Mouse (Mus musculus) layer of hippocampus, adult 18-20 months (tissue): Measurements from ENCODE around the gene Coro2a. TPM values are rescaled to one million over a fixed set of nuclear protein-coding genes. Genes with fewer than 3 reads are reported as not detected.
"Not testable (repeated sequence)": the region's sequence is repeated elsewhere in the genome, so short reads cannot be mapped to it uniquely, and the experiment has no call there.

Experiments used
- DNase-seq, 2 experiments: peaks; one replicate each; pipeline ENCODE4 v3.0.0; 2022; ENCODE audit warnings: low spot score in 2 of 2
- total RNA-seq, 2 experiments: library from RNA; stranded (reverse); gene quantifications; 2 replicates each; pipeline ENCODE4 v1.2.3; 2021

Gene Coro2a
- total RNA-seq, 2 experiments from 2014 or later = 14.9 to 16.3 TPM

DNA sequence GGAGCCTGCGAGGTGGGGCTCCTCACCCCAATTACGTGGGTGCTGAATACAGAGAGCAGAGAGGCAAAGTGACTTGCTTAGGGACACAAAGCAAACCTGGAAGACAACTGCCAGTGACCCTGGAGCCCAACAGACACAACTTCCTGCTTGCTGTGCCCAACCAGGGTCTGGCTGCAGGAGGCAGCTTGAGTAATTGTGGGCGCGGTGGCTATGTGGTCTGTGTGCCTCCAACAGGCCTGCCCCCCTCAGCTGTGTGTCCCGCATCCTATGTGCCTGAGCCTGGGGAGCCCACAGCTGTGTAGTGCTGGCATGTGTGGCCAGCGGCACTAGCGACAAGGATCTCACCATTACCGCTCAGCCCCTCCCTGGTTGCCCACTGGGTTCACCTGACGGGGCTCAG lies 12.6 kb upstream of the Coro2a start:
- no peak for DNase-seq

DNA sequence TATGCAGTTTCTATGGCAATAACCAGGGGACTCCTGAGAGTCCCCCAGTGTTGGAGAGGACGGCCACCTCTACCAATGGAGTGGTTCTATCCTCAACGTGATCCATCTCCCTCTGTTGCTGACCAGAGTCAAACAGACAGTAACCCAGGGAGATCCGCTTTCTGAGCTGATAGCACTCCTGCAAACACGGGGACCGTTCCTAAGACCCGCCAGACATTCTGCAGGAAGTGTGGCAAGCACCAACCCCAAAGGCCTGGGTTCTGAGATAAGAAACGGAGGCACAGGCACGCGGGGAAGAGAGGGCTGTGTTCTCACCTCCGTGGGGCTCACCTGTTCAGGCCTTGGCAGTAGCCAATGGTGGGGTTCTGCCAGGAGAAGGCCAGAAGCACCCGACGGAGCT lies 11.6 kb upstream of the Coro2a start:
- no peak for DNase-seq

DNA sequence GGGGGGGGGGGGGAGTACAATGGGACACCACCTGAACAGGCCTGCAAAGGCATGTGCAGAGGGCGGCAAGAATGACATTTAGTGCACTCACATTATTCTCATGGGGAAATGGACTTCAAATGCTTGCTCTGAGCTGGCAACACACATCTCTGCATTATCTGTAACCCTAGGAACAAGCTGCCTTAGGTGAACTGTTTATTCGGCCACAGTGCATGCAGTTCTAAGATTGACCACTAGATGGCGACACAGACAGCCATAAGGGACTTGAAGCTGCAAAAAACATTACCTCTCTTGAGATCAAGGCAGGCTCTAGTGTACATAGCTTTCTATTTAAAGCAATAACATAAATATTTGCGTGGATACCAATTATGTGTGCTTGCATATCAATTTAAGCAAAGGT lies 9.2 kb upstream of the Coro2a start:
- DNase-seq = peak; percentile 71 to 97

DNA sequence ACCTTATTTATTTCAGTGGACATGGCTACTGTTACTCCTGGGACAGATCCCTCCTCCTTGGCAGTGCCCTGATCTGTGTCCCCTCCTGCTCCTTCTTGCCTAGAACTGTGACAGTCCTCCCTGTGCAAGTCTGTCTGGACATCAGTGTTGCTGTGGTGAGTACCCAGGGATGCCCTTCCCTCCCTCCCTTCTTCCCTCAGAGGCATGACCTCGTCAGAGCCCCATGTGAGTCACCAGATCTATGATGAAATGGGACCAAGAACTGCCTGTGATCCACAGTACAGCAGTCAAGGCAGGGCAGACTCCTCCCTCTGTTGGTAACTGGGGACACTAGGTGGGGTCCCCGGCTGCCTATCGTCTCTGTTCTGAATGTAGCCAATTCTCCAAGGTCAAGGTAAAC lies 5.6 kb upstream of the Coro2a start:
- DNase-seq = no peak

DNA sequence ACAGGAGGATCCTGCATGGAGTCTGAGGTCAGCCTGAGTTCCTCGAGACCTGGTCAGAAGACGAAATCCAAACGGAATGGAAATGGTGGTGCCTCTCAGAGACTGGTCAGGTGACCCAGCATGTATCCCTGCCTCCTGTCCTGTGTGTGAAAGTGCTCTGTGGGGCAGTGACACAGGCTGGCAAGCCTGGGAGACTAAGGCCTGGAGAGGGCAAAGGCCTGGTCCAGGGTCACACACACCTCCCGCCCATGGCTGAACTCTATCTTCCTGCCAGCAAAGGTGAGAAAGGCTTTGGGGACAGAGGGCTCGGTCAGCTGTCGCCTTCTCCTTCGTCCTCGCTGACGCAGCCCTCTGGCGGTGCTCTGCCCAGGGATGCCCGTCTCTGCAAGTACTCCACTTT lies 3.4 kb upstream of the Coro2a start:
- DNase-seq = no peak

DNA sequence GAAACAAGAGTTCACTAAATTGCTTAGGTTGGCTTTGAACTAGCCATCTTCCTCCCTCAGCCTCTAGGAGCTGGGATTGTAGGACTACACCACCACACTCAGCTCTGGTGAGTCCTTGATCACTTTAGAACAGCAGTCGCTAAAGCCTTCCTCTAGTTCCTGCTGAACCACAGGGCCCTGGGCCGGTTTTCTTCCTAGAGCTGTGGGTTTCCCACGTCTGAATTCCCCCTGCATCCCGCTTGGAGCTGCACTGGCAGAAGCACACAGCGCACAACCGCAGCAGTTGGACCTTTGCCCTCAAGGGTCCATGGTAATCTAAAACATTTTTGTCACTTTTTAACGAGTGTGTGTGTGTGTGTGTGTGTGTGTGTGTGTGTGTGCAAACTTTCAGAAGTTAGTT lies 702 bp upstream of the Coro2a start:
- DNase-seq = no peak

DNA sequence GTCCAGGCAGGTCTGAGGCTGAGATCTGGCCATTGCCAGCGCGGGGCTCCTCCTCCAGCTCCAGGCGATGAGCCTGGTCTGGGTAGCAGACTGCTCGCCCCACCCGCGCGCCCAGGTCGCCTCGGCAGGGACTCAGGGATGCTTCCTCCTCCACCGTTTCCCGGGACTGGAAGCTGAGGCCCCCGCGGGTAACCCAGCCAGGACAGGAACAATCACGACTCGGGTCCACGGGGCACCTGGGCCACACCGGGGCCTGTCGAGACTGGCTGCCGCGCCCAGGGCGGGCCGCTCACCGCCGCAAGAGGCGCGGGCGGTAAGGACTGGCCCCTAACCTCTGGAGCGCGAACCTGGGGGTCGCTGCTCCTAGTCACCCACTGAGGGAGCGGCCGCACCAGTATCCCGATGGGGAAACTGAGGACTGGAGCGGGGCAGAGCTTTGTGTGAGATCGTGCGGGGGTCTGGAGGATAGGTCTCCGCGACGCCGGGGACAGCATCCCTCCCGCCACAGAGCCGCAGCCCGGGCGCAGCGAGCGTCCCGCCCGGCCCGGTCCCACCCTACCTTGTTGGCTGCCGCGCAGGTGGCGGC lies 651 bp downstream of the Coro2a start:
- no peak for DNase-seq

DNA sequence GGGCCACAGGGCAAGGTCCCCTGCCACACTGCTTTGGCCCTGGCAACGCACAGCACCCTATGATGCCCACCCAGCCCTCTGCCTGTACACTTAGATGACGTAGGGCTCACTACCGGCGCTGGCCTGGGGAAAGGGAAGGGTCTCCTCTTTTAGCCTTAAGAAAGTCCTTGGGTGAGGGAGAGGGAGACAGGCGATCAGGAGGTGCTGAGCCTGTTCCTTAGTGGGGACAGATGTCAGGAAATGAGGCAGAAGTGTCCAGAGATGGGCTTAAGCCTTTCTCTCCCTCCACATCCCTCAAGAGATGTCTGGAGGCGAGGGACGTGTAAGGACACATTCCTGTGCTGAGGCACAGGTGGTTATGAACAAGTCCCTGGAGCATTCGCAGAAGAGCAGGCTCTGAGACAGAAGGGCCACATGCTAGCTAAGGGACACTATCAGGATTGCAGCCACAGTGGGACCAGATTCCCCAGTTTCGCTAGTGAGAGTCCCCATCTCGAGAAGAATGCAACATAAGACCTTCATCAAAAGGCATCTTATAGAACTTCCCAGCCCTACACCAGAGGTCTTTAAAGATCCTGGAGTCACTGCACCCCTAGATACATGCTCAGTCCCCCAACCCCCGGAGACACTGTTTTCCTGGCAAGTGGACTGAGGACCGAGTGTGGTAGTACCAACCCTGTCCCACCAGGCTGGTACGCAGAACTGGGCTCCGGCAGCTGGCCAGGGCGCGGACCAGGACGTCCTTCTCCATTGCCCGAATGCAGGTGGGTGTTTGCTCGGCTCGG lies 1.3 kb downstream of the Coro2a start:
- DNase-seq = no peak

DNA sequence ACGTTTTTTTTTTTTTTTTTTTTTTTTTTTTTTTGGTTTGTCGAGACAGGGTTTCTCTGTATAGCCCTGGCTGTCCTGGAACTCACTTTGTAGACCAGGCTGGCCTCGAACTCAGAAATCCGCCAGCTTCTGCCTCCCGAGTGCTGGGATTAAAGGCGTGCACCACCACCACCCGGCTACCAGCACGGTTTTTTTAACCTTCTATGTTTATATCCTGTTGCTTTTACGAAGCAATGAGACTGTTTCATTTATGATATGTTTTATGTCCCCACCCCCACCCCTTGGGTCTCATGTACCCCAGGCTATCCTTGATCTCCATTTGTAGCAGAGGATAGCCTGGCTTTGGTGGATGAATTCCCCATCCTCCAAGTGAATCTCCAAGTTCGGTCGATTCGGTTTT lies 2.4 kb downstream of the Coro2a start:
- DNase-seq = not testable (repeated sequence)

DNA sequence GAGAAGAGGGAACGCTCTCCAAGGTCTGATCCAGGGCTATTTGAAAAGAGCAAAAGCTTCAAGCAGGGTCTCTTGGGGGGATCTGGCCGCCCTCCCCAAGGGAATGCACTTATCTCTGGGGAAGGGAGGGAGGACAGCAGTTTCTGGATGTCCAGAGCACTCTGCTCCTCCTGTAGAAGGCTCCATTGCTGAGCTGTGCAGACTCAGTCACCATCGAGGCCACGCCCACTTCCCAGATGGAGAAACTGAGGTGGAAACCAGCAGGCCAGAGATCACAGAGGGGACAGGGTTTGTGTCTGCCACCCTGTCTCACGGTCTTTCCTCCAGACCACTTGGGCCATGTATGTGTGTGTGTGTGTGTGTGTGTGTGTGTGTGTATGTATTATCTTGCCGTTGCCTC lies 3.0 kb downstream of the Coro2a start:
- no peak for DNase-seq

DNA sequence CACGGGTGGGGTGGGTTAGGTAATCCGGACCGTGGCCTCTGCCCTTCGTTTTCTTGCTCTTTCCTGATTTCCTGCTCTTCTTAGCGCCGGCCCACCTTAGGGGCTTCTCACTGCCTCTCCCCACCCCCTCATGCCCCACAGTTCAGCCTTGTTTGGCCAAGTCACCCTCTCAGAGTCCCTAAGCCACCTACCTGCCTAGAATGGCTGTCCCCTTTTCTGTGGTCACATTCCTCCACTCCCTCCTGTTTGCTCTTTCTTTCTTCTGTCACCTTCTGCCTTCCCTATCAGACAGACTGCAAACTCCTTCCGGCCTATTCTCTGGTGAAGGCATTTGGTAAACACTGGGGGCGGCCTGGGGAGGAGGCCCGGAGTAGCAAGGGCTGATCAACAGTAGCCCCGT lies 3.9 kb downstream of the Coro2a start:
- no peak for DNase-seq

DNA sequence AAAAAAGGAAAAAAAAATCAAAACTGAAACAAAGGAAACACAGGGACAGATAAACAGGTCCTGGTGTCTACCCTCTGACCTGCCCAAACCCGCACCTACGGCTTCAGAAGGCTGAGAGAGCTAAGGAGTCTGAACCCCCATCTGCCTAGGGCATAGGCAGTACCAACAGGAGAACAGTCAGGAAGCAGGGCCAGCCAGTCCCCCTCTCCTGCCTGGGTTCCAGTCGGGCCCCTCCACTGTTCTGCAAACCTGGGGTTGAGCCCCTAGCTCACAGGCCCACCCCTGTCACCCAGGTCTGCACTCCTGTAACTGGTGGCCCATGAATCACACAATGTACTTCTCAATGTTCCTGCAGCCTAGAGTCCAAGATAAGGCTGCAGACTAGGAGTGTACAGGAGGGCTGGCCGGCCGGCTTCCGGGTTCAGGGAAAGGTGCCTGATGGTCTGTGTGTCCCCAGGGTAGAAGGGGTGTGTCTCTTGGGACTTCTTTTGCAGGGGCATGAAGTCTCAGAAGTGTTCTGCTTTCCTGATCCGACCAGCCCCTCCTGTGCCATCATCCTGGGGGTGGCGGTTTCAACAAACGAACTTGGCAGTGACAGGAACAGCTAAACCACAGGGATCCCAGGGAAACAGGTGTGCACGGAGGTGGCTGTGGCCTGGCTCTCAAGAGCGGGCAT lies 4.6 kb downstream of the Coro2a start:
- DNase-seq = no peak

DNA sequence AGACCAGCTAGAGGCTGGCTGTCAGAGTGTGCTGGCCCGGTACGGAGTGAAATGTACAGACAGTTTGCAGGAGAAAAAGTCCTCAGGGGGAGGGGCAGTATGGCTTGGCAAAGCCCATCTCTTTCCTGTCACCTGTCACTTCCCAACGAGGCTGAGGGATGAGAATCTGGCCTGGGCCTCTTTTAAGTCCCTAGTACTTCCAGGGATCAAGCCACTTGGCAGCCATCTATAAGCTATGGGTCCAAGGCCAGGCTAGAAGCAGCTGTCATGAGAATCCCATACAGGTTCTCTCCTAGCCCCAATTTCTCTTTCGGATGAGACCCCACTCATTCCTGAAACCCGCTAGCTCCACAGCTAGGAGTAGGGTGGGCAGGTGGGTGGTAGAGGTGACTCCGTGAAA lies 5.6 kb downstream of the Coro2a start:
- DNase-seq = no peak

DNA sequence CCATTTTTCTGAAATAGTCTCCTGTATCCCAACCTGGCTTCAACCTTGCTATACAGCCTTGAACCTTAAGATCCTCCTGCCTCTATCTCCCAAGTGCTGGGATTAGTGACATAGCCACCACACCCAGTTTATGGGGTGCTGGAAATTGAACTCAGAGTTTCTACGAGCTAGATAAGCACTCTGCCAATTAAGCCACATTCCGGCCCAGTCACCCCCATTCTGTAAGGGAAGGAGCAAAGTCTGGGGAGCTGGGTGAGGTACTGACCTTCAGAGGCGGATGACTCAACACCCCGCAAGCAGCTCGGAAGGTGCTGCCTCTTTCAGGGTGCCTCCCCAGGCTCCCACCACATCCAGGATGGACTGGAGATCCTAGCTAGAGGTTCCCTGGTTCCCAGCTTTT lies 7.9 kb downstream of the Coro2a start:
- no peak for DNase-seq

DNA sequence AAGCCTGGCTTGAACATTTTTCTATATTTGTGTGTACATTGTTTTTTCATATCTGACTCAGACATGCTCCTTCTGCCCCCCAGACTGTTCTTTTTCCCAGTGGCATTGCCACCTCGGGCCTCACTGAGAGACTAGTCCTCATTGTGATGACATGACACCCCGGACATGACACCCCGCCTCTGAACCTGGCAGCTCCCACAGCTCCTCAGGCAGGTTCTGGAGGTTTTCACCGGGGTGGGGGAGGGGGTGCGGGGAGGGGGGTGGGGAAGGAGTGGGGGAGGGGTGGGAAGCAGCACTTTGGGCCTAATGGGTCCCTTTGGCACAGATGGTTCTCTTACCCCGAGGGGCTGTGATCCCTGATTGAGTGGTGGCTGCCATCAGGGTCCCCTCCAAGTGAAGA lies 8.5 kb downstream of the Coro2a start:
- DNase-seq = no peak

DNA sequence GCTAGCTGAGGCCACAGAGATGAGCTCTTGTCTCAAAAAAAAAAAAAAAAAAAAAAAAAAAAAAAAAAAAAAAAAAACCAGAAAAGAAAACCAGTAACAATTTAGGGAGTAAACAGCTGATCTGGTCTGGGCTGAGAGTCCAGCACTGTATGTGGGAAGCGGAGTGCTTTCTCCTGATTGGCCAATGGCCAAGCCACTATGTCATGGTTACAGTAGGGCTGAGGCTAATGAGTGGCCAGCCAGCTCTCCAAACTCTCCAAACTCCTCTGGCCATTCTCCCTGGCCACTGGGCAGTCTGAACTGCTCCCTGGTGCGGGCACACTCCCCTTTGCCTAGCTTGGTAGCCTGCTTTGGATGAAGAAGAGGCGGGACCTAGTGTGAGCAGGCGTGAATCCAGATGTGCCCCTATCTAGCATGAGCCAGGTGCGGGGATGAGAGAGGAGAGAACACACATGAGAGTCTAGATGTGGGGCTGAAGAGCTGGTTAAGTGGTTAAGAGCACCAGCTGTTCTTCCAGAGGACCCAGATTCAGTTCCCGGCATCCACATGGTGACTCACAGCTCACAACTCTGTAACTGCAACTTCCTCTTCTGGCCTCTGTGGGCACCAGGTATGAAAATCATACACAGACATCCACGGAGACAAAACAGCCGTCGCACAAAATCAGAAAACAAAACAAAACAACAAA lies 10.0 kb downstream of the Coro2a start:
- DNase-seq = no peak

DNA sequence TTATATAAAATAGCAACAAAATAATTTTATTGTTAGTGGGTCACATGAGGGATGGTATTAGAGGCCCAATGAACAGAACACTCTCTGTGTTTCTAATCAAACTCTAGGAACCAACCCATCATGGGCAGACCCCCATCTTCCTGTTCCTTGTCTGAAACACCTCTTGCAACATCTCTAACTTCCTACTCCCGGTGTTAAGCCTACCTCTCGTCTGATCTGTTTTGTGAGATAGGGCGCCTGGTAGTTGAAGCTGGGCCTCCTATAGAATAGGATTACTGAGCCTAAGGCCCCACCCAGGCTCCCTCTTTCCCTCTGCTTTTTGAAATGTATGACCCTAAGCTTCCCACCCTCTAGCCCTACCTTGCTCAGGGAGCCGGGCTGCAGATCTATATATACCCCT lies 11.2 kb downstream of the Coro2a start:
- no peak for DNase-seq

DNA sequence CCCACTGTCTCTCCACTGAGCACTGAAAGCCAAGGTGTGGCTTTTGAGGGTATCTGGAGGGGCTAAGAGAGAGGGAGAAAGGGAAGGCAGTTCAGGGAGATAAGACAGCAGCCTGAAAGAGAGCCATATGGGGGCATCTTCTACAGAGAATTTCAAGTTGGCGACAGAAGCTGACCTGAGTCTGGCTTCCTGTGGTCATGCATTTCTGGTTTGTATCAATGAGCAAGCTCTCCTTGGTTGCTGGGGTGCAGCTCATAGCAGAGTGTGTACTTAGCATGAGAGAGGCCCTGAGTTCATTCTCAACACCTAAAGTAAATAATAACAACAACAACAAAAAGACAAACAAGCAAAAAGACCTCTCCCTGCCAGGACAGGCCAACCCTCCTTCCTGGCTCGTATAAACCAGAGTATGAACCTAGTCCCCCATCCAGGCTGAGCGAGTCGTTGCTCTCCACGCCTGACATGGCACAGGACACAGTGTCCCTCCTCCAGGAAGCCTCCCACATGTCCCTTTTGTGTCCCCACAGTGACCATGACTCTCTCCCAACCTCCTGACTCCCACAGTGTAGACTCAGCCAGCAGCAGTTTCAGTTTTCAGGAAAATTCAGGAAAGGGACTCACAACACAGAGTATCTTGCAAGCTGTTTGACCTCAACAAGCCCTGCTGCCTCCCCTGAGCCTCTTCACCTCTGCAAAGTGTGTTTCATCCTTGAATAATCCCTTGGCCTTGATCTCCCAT lies 11.9 kb downstream of the Coro2a start:
- no peak for DNase-seq

DNA sequence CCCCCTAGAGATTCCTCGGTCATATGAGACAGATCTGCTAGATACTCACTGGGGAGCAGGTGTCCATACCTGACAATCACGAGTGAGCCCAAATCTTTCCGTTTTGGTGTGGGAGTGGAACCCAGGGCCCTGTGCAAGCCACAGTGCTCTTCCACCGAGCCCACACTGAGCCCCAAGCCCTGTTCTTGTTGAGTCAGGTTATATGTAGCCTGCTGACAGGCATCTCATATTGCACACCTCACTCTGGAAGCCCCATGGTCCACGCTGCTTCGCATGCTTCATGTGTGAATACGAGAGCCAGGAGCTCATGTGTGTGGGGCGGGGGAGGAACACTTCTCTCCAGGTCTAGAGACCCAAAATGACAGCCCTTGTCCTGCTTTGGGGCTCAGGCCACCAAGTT lies 12.9 kb downstream of the Coro2a start:
- DNase-seq = no peak

DNA sequence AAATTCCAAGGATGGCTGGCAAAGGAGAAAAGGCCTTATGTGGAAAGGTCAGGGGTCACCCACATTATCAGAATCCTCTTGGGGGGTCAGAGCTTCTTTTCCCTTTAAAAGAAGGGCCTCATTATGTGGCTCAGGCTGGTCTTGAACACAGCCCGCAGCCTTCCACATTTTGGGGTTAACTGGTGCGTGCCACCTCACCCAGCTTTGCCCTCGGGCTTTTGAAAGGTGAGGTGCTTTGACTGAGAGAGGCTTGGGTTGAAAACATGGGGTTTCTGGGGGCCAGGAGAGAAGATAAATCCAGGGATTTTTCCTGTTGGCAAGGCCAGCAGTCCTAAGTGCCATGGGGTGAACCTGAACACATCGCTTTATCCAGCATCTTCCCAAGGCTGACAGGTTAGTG lies 15.5 kb downstream of the Coro2a start:
- DNase-seq = no peak

DNA sequence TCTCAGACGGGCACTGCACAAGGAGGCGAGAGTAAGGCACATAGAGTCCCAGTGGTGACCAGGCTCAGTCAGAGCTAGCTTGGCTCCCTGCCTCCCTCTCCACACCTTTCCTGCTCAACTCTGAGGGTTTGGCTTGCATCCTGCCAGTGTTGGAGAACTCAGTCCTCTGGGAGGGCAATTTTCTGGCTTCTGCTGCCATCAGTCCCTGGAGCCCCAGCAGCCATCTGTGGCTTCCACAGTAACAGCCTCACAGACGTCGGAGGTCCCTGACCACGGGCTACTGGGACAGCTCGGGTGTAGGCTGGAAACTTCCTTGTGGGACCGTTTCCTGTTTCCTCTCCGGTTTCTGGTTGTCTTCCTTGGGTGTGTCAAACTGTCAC lies 16.2 kb downstream of the Coro2a start:
- no peak for DNase-seq
